Mouse (Mus musculus): Measurements from ENCODE around the gene Clcnka.

Clcnka gene

DNA sequence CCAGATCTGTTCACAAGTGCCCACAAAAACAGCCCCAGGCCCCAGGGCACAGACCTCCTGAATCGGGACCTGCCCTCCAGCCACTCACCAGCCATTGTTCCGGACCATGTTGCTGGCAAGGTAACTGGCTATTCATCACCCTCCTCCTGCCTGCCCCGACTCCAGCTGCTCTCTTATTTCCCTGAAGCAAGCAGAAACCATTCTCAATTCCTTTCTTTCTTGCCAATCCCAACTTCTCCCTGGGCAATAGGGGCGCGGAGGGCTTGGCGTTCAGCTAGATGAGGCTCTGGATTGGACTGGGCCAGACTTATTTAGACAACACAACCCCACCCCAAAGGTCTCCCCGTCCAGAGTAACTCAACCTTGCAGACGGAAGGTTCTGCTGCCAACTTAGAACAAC, 18.9 kb downstream of the Clcnka start:
- DNase-seq (ENCODE audit: low spot score), result no peak

DNA sequence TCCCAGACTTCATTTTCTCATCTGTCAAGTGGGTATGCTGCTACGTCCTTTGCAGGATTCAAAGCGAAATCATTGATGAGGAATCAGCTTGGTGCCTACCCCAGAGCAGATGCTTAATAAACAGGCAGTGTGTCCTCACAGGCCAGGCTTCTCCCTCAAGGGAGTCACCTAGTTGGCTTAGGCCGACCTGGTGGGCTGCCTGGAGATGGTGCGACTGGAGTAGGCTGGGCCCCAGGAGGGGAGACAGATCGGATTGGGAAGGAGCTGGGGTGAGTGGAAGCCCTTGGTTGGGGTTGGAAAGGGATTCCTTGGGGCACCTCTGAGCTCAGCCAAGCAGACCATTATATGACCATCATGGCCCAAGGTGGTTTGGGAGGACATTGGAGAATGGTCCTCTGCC, 26.1 kb downstream of the Clcnka start:
- no peak for DNase-seq (ENCODE audit: low spot score)

DNA sequence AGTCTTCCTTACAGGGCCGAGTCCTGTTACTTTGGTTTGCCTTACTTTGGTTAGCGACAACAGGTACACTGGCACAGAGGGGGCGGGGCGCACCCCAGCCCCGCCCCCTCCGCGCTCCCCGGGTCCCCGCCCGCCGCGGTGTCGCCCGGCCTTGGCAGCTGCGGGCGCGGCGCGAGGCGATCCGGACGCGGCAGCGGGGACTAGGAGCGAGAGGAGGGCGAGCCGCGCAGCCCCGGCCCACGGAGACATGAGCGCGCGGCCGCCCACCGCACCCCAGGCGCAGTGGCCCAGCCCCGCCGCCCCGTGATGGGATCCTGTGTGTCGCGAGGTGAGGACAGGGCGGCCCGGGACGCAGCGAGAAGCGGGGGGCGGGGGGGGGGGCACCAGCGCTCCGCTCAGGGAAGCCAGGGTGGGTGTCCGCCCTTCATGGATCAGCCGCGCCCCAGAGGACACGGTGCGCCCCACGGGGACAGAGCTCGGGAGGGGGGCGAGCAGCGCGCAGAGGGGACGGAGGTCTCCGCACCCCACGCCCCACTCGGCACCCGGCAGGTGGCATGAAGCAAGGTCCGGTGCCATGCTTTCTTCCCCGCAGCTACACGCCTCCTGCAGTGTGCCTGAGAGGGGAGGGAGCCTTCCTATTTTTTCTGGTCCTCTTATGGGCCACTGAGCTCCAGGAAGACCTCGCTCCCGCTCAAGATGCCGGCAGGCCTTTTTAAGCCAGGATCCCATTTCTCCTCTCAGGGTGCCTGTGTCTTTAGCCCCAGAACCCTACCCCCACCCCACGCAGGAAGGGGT, 30.3 kb downstream of the Clcnka start, which contains the start of gene Fam131c:
TSS of gene Fam131c (plus strand) at position 224 of the 795 bp plus-strand sequence.
- DNase-seq (ENCODE audit: low spot score), result no peak

DNA sequence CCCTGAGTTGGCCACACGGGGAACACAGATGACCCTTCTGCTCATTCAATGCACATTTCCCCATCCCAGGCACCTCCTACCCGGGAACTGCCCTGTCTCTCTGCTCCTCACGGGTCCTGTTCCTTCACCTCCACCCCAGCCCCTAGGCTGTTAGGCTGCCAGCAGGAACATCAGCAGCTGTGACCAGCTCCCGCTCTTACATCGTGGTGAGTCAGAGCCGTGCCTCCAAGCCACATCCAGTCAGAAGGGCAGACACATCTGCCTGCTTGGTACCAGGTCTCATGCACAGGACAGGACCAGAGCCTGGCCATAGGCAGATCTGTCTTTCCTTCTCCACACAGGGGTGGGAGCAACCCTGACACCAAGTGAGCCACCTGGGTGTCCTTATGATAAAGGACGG, 32.6 kb downstream of the Clcnka start:
- no peak for DNase-seq (ENCODE audit: low spot score)

DNA sequence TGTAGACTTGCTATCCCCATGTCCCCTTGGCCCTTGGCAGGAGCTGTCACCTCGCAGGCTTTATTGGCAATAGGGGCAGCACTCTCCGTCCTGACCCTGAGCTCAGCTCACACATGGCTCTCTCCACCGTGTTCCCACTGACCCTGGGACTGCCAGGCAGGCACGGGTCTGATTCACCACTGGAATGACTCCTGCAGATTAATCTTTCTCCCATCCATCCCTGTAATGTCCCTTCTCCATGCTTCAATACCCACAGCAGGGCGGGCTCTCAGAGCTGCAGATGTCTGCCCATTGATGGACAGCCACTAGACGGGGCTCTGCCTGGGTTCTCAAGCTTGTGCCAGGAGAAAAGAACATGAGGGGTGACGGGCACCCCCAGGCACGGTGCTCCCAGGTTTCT, 33.4 kb downstream of the Clcnka start:
- DNase-seq (ENCODE audit: low spot score), result no peak

DNA sequence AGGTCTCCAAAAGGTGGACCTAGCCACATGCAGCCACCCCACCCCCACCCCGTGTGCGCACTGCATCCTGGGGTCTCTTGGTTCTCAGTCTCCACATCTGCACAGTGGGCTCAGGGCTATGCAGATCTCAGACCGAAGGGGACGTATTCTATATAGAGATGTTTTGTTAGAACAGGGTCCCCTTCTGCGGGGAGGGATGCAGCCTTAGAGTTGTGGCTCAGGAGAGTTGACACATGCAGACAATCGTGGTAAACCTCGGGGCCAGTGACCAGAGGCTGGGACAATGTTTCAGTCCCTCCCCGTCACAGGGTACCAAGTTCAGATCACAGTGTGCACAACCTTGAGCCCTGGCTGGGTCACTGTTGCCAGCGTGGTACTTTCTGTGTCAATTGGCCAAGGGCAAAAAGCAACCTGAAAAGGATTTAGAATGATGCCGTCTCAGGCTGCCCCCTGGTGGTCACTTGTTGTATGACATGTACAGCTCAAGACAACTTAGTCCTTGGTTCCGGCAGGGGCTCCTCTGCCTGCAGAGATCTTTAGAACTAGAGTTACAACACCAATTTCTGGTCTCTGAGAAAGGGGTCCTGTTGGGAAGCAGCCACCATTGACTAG, 35.5 kb downstream of the Clcnka start:
- DNase-seq (ENCODE audit: low spot score), result peak; percentile 68

DNA sequence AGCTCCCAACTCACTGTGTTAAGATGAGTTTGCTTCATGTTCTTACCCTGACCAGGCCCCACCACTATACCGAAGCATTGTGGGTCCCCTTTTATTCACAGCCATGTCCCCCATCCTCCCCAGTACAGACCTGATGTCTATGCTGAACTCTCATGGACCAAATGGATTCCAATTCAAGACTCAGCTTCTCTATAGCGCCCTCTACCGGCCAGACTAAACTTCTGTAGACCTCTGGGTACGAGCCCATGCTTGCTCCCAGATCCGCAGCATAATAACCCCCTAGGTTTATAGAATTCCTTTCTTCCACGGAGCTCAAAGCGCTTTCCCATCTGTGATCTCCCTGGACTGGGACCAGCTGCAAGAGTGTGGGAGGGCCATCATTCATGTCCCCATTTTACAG, 37.7 kb downstream of the Clcnka start:
- no peak for DNase-seq (ENCODE audit: low spot score)

DNA sequence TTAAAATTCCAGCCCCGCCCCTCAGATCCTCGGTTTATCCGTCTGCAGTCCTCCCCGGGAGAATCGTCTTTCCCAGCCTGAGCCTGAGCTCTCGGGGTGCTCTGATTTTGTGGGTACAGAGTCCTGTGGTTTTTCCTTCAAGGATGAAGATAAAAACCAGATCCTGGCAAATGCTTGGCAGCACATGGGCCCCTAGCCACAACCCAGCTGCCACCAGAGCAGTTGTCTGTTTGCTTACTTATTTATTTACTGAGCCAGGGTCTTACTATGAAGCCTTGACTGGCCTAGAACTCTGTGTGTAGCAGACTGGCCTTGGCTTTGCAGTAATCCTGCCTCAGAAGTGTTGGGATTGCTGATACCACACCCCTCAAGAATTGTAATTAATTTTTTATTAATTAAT, 39.3 kb downstream of the Clcnka start:
- no peak for DNase-seq (ENCODE audit: low spot score)

DNA sequence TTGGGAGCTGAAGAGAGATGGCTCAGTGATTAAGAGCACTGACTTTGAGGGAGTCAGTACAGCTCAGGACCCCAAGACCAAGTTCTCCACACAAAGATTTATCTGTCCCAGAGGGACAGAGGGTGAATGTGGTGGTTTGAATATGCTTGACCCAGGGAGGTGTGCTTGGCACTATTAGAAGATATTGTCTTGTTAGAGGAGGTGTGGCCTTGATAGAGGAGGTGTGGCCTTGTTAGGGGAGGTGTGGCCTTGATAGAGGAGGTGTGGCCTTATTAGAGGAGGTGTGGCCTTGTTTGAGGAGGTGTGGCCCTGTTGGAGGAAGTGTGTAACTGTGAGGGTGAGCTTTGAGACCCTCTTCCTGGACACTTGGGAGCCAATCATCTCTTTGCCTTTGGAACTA, 40.7 kb downstream of the Clcnka start:
- DNase-seq (ENCODE audit: low spot score), result no peak

DNA sequence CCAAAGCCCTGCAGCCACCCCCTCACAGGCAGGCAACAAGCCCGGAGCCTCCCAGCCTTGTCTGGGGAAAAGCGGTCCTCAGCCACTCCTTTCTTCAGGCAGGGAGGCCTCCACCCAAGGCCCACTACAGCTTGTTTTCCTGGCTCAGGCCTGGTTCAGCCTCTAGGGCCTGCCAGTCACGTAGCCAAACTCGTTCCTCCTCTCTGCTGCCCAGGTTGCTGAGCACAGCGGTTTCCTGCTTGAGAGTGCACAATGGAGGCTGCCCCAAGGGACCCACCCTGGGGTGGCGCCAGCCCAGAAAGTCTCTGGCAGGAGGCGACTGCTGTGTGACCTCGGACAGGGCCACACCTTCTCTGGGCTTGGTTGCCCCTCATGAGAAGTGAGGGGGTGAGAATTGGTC, 44.7 kb downstream of the Clcnka start:
- no peak for DNase-seq (ENCODE audit: low spot score)

DNA sequence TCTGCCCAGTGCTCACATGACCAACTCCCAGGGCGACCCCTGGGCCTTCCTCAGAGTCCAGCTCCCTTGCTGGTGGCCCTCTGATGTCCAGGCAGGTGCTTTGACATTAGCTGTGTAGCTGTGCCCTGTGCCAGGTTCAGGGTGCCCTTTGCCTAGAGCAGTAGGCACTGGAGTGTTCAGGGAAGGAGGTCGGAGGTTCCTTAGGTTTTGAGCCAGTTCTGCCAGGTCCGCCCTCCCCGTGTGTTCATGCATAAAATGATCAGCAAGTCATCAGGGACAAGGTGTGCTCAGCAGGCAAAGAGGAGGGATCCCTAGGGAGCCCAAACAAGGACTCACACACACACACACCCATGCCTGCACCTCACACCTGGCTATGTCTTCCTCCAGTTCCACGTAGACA, 45.5 kb downstream of the Clcnka start:
- DNase-seq (ENCODE audit: low spot score), result no peak

DNA sequence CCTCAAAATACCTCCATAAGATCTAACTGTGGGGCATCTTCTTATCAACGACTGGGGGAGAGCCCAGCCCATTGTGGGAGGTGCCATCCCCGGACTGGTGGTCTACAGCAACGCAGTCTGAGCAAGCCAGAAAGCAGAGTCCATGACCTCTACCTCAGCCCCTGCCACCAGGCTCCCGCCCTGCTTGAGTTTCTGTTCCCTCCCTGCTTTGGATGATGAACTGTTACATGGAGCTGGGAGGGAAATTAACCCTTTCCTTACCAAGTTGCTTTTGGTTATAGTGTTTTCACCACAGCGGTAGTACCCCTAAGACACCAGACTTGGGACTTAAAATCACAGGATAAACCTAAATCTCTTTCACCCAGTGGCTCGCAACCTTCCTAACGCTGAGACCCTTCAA, 46.6 kb downstream of the Clcnka start:
- no peak for DNase-seq (ENCODE audit: low spot score)

DNA sequence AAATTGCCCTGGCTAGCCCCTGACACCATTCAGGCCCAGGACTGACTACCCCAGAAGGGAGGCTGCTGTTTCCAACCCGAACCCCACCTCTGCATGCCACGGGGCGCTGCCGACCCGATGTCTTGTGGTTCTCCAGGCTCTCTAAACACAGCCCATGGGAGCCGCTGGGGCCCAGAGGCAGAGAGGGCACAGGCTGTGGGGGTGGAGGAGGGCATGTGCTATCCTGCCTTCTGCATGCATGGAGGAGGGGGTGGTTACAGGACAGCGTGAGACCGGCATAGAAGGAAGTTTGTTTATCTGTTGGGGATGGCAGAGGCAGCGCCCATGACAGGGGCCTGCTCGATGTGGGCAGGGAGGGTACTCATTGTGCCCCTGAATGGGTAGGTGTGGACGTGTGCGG, 48.5 kb downstream of the Clcnka start:
- no peak for DNase-seq (ENCODE audit: low spot score)

DNA sequence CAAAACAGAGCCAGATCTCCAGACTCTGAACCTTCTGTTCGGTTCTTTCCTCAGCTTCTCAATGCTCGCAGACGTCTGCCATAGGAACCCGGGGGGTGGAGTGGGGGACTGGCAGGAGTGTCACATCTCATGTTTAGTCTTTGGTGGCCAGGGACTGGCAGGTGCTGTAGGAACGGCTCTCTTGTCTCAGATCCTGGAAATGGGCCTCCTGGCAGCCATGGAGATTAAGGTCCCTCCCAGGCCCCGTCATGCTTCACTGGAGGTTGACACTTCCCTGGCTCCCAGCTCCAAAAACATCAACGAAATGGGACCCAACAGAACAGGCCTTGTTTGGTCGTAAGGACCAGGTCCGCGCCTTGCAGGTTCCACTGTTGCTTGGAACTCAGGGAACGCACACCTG, 49.9 kb downstream of the Clcnka start:
- DNase-seq (ENCODE audit: low spot score), result no peak

DNA sequence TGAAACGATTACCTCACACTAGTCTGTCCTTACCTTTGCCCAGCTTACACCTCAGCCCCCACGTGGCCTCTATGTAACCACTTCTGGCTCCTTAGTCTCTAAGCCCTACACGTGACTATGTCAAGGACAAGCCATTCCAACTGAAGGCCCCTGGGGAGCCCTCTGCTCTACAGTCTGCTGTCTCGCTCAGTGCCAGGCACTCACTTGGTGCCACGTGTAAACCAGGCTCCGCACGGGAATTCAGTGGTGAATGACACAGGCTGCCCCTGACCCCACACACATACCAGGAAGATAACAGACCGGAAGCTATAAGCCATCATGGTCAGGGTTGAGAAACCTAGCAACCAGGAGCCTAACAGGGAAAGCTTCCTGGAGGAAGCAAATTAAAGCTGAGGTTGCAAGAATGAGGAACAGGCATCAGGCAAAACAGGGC, 51.1 kb downstream of the Clcnka start:
- DNase-seq (ENCODE audit: low spot score), result no peak

DNA sequence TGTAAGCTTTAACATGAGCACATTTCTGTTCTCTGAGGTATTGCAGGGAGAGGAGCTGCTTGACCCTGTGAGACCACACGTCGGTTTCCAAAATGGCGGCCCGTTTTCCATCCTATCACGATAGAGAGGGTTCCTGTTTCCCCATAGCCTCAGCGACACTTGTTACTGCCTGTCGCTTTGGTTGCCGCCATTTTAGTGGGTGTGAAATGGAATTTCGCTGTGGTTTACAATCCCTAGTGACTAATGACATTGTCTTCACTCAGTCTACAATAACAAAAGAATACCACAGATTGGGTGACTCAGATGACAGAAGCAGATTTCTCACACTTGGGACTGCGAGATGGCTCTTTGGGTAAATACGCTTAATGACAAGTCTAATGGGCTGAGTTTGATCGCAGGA, 53.3 kb downstream of the Clcnka start:
- DNase-seq (ENCODE audit: low spot score), result no peak

DNA sequence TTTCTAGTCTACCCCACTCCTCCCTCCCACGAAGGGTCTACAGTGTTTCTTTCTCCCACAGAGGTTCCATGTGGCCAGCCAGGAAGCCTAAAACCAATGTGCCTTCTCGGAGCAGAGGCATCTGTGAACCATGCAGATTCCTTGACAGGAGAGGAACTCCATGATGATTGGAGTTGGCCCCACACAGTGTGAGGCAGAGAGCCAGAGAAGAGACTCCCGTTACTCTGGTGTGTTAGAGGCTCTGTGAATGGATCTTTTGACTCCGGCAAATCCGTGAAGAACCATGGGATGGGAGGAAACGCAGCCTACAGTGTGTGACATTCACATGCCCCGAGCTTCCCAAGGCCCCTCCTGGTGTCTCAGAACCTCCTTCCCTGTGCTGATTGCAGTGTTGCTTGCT, 55.0 kb downstream of the Clcnka start:
- no peak for DNase-seq (ENCODE audit: low spot score)

DNA sequence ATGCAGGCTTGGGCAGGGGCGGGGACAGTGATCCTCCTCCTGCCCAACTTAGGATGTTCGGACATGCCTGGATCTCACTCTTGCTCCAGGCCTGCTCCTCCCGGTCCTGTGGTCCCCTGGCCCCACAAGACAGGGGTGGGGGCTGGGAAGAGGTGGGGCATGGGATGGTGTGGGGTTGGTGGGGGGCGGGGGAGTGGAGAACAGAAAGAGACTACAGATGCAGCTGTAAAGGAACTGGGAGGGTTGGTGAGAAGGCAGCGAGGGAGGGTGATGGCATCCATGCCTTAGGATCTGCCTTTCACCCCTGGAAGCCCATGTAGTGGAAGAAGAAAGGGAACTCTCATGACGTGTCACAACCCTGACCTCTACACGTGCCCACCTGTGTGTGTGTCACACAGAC, 57.0 kb downstream of the Clcnka start:
- no peak for DNase-seq (ENCODE audit: low spot score)

DNA sequence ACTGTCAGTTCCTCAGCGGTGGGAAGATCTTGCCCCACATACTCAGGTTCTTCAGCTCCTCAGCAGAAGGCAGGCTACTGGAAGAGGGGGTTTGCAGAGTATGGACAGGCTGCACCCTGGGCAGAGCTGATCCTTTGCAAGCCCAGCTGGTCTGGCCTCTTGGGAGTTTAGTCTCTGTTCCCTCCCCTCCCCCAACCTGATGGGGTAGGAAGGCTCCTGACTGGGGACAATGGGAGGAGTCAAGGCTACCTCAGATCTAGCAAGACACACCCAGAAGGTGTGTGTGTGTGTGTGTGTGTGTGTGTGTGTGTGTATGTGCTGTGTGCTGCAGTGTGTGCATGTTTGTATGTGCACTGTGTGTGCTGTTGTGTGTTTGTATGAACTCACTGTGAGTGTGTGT, 59.7 kb downstream of the Clcnka start:
- DNase-seq (ENCODE audit: low spot score), result no peak

DNA sequence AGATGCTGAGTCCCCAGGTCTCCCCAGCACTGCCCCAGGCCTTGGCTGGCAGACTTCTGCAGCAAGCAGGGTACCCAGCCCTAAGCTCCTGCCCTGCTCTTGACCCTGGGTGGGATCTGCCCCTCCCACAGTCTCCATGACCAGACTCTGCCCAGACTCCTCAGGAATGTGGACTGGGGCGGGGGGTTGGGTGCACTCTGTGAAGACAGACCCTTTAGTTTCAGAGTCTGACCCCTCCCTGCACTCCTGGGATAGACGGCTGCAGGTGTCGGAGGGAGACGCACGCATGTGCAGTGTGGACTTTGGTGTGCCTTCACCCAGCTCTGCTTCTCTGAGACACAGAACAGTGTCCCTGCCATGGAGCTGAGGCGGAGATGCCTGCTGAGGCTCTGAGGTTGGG, 60.5 kb downstream of the Clcnka start:
- DNase-seq (ENCODE audit: low spot score), result no peak

DNA sequence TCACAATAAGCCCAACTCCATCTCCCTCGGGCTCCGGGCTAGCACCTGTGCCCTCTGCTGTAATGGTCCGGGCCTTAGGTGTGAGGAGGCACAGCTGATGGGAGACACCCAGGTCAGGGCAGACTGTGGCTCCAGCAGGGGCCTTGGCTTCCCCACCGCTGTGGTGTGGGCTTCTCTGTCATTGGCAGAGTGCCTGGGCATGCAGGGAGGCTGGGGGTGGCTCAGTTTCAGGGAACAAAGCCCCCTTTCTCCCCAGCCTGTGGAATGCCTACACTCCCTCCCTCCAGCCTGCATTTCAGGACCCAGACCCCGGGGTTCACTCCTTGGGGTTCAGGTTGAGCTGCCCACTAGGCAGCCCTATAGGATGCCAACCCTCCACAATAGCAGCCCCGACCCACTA, 62.3 kb downstream of the Clcnka start:
- DNase-seq (ENCODE audit: low spot score), result no peak

DNA sequence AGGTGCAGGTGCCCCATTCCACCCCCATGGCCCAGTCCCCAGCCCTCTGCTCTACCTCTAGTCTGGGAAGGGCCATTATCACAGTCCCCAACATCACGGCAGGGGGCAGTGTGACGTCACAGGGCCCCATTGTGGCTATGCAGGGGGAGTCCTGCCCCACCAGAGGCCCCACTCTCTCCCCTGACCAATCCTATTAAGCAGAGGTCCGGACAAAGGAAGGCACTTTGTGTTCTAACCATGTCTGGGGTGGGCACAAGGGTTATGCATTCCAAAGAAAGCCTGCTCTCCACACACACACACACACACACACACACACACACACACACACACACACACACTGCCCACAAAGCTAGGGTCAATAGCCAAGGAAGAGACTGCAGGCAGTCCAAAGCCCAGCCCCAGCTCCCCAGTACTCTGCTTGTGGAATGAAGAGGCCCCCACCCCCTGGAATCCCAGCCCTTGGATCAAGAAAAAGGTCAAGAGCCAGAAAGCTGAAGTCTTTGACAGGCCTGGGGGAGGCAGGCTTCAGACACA, 63.2 kb downstream of the Clcnka start:
- DNase-seq (ENCODE audit: low spot score), result no peak

DNA sequence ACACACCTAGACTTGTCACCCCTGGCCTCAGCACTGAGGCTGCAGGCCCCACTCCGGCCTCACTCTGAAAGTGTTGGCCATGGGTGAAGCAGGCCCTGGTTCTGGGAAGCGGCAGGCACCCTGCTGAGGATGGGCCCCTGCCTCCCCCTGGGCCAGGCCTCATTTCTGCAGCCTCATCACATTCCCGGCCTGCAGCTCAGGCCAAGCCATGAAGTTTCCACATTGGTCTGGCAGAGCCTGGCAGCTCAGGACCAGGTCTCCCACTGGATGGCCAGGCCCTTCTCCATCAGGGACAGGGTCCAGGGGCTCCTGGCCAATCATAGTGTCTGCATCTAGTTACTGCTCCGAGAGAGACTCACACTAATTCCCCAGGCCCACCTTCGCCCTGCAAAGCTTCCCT, 63.8 kb downstream of the Clcnka start:
- no peak for DNase-seq (ENCODE audit: low spot score)

All from layer of hippocampus, adult 9-10 months (tissue).